Mouse (Mus musculus) stomach, embryonic 16.5 days (tissue): Measurements from ENCODE around the gene Srsf3. TPM values are rescaled to one million over a fixed set of nuclear protein-coding genes. Genes with fewer than 3 reads are reported as not detected.

Experiments used
- ATAC-seq: fragments of 200-750 bp; cut with Nextera tagmentation; 2 replicates; pipeline ENCODE4 v1.8.0; 2017; ENCODE audit warnings: moderate number of reproducible peaks, moderate TSS enrichment; ENCODE audit not compliant: insufficient read depth, low FRiP score
- H3K27ac ChIP-seq: fragments of 300-500 bp; sonication (generic); 2 replicates; pipeline ENCODE4 v1.5.1; 2014; ENCODE audit warnings: low read length
- H3K27me3 ChIP-seq: fragments of 300-500 bp; sonication (generic); 2 replicates; pipeline ENCODE4 v1.6.1; 2014; ENCODE audit warnings: low read length, control low read depth, mixed read lengths; ENCODE audit not compliant: control insufficient read depth, insufficient read depth
- H3K36me3 ChIP-seq: fragments of 300-500 bp; sonication (generic); 2 replicates; pipeline ENCODE4 v1.6.1; 2014; ENCODE audit warnings: low read length; ENCODE audit not compliant: control insufficient read depth, insufficient read depth
- H3K4me1 ChIP-seq: fragments of 300-500 bp; sonication (generic); 2 replicates; pipeline ENCODE4 v1.6.1; 2014; ENCODE audit warnings: low read length, control low read depth, mixed read lengths; ENCODE audit not compliant: control insufficient read depth, insufficient read depth
- H3K4me2 ChIP-seq: fragments of 300-500 bp; sonication (generic); 2 replicates; pipeline ENCODE4 v1.6.1; 2014; ENCODE audit warnings: low read depth, low read length, mixed read lengths
- H3K4me3 ChIP-seq: fragments of 300-500 bp; sonication (generic); replicated peaks from 2 replicates; pipeline ENCODE4 v1.5.1; 2014; ENCODE audit warnings: mild to moderate bottlenecking, low read length
- H3K9ac ChIP-seq: fragments of 300-500 bp; sonication (generic); 2 replicates; pipeline ENCODE4 v1.6.1; 2014; ENCODE audit warnings: low read length
- H3K9me3 ChIP-seq: fragments of 300-500 bp; sonication (generic); replicated peaks from 2 replicates; pipeline ENCODE4 v1.6.1; 2016; ENCODE audit warnings: low read length, control low read depth; ENCODE audit not compliant: control insufficient read depth
- WGBS: fragments of 180-500 bp; shearing (Covaris S2); extraction: QIAGEN DNeasy Blood & Tissue Kit; methylation state at CpG from one replicate; pipeline ENCODE4 v1.1.7; 2014; 5-methylcytosine and 5-hydroxymethylcytosine counted together
- polyA plus RNA-seq: library from polyadenylated mRNA; unstranded; fragments of >200 nt; fragmentation: Nextera tagmentation; extraction: Ambion mirVana; gene quantifications from 2 replicates; pipeline ENCODE4 v1.2.1, GENCODE M21; 2015

The Srsf3 gene
- polyA plus RNA-seq, 1 experiment from 2014 or later: 477 TPM

DNA sequence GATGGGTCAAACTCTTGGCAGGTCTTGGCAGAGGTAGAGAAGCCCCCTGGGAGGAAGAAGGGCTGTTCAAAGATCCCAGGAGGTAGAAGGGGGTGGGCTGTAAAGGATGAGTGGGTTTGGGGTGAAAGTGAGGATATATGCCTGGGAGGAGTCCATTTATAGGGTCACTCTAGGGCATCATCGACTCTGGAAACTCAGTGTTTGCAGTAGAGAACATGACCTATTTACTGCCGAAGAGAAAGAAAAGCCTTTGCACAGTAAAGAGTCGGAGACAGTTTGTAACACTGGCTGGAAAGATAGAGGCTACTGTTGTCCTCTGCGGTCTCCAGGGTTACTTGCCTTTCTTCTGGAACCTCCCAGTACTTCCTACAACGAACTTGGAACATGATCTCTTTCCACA is 40.9 kb downstream of the Srsf3 start:
- WGBS: 45% methylated on average over 5 of the region's 5 CpGs
- no peak overlapping the region for H3K4me3 ChIP-seq
- no peaks in the 10 kb centered on the region for H3K36me3 ChIP-seq
- no peaks in the 10 kb centered on the region for H3K27me3 ChIP-seq
- H3K27ac ChIP-seq: no peak overlapping the region
- no peak overlapping the region for H3K4me2 ChIP-seq
- H3K9me3 ChIP-seq: no peaks in the 10 kb centered on the region
- H3K9ac ChIP-seq: 0 out of 2 replicates have a peak overlapping the region, but pooled peaks have one; percentile 26
- ATAC-seq: no peak
- peaks cover 27% of the 10 kb centered on the region for H3K4me1 ChIP-seq

DNA sequence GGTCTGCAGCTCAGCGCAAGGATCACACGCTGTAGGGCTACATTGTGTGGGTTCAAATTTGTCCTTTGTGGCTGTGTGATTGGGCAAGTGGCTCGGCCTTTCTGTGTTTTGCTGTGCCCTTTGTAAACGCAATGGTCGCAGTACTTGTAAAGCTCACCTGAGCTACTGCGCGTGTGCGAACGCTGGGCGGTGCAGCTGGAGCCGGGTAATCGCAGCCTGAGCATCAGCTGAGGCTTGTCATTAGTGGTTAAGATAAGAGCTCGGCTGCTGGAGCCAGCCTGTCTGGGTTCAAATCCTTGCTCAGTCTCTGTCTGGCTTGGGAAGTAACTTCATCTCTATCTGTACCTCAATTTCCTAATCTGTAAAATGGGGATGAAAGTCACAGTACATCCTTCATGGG is 41.7 kb downstream of the Srsf3 start:
- H3K27ac ChIP-seq: no peak overlapping the region
- no peak overlapping the region for H3K4me3 ChIP-seq
- no peaks in the 10 kb centered on the region for H3K36me3 ChIP-seq
- WGBS: 62% methylated on average over 13 of the region's 13 CpGs
- H3K9me3 ChIP-seq: no peaks in the 10 kb centered on the region
- no peak overlapping the region for H3K9ac ChIP-seq
- no peak overlapping the region for H3K4me2 ChIP-seq
- no peaks in the 10 kb centered on the region for H3K27me3 ChIP-seq
- peaks cover 34% of the 10 kb centered on the region for H3K4me1 ChIP-seq
- ATAC-seq: no peak

GRCm38 (mm10) chr17:29076235-29076634 is 43.8 kb downstream of the Srsf3 start:
- Histone ChIP-seq H3K27me3 (no peaks in the 10 kb centered on the region), H3K4me3 (no peak overlapping the region), H3K27ac (no peak overlapping the region), H3K9ac (no peak overlapping the region), H3K36me3 (no peaks in the 10 kb centered on the region), H3K9me3 (no peaks in the 10 kb centered on the region), H3K4me1 (peaks cover 35% of the 10 kb centered on the region), H3K4me2 (no peak overlapping the region)
- 83% methylated on average over 8 of the region's 8 CpGs for WGBS
- no peak for ATAC-seq

DNA sequence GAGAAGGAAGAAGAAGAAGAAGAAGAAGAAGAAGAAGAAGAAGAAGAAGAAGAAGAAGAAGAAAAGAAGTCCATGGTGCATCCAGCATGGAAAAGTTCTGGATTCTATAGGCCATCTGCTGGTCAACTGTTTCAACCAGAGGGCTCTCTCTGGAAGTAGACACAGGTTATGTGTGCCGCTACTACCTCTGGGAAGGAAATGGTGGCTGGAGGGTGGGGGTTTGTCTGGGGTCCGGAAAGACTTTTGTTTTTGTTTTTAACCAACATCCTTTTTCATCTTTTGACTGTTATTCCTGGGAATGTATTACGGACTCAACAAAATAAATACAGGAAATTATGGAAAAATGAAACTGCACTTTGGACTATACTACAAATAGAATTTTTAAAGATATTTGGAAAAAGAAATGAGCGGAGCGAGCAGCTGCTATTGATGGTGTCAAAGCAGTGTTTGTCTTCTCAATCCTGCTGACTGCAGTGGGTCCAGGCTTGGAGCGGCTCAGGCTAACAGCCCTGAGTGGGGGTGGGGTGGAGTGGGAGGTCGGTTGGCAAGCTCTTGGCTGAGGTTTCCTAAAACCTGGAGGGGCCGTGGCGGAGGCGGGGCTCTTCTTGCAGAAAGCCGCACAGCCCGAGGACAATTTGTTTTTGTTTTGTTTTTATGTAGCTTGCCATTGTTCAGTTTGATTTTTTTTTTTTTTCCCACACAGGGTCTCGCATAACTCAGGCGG is 45.5 kb downstream of the Srsf3 start:
- 14% methylated on average over 14 of the region's 14 CpGs for WGBS
- no peak for ATAC-seq
- H3K27me3 ChIP-seq: peaks cover 4% of the 10 kb centered on the region; the same call in 1 of the 2 replicates
- peak overlapping the region; percentile 32 for H3K4me3 ChIP-seq
- H3K9me3 ChIP-seq: no peaks in the 10 kb centered on the region
- peak overlapping the region; percentile 66 for H3K9ac ChIP-seq
- peak overlapping the region; percentile 69 for H3K4me2 ChIP-seq
- H3K27ac ChIP-seq: peak overlapping the region; percentile 79
- H3K4me1 ChIP-seq: peaks cover 33% of the 10 kb centered on the region
- no peaks in the 10 kb centered on the region for H3K36me3 ChIP-seq

DNA sequence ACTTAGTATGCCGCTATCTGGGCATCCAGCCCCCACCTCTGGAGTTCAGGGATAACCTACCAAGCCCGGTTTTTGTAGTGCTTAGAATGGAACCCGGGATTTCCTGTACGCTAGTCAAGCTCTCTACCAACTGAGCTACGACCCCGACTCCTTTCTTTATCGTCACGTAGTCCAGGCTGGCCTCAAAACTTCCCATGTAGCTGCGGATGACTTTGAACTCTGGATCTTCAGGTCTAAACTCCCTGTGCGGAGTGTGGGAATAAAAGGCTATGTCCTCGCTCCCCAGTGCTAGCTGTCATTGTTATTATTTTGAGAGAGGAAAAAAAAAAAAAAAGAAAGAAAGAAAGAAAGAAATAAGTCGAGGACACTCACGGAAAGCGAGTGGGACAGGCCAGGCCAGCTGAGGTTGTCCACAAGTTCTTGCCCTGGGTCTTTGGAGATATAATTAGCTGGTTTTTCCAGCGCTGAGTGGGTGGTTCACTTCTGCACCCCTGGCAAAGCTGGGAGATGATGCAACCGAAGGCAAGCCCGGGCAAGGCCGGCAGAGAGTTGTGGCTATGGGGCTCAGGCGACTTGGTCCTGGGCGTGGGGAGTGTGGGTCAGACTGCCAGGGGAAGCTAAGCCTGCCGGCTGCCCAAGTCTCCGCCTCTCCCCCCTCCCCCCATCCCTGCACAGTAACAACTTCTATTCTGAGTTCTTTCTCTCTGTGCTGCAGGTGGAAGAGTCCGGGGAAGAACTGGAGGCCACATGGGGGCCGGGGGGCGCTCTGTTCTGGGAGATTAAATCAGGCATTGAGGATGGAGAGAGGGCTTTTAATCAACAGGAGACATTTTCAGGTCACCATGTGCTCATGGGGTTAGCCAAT is 46.3 kb downstream of the Srsf3 start:
- peak overlapping the region; percentile 66 for H3K9ac ChIP-seq
- no peaks in the 10 kb centered on the region for H3K36me3 ChIP-seq
- ATAC-seq: peak; percentile 54; the same call in 1 of the 2 replicates
- peak overlapping the region; percentile 32 for H3K4me3 ChIP-seq
- H3K9me3 ChIP-seq: no peaks in the 10 kb centered on the region
- H3K27me3 ChIP-seq: peaks cover 4% of the 10 kb centered on the region; the same call in 1 of the 2 replicates
- H3K4me2 ChIP-seq: peak overlapping the region; percentile 69
- H3K4me1 ChIP-seq: peaks cover 26% of the 10 kb centered on the region
- H3K27ac ChIP-seq: peak overlapping the region; percentile 79
- 13% methylated on average over 25 of the region's 25 CpGs for WGBS

DNA sequence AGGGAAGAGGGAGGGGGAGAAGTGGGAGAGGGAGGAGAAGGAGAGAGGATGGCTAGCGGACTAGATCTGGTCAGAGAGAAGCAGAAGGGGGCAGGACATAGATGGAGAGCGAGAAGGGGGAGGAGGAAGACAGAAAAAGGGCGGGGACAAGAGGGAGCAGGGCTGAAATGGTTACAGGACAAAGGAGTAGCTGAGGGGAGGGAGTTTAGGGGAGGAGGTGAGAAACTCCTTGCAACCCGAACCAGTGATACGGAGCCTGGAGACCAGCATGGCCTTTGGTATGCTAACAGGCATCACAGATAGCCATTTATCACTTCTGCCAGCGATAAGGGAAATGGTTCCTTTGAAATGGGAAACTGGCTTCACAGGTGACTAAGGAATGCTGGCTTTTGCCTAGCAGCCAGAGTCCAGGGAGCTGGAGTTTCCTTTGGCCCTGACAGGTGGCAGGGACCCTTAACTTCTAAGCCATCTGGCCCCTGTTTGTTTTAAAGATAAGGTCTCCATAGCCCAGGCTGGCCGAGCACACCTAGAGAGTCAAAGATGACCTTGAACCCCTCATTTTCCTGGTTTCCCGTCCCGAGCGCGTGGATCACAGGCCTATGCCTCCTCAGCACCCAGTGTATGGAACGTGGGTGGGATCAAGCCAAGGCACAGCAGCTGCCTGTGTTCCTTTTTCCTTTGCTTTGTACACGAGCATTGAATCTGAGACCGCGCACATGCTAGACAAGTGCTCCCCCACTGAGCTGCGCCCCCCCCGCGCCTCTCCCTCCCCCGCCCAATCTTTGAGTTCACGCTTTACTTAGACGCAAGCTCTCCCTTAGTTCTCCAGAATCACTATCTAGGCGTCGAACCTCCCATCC is 48.6 kb downstream of the Srsf3 start:
- Histone ChIP-seq H3K4me1 (peaks cover 26% of the 10 kb centered on the region), H3K4me3 (no peak overlapping the region), H3K27me3 (peaks cover 4% of the 10 kb centered on the region; the same call in 1 of the 2 replicates), H3K27ac (peak overlapping the region; percentile 55), H3K9me3 (no peaks in the 10 kb centered on the region), H3K36me3 (no peaks in the 10 kb centered on the region), H3K9ac (peak overlapping the region; percentile 57; the same call in 1 of the 2 replicates), H3K4me2 (peak overlapping the region; percentile 42)
- ATAC-seq: peak; percentile 79
- 9% methylated on average over 23 of the region's 23 CpGs for WGBS

DNA sequence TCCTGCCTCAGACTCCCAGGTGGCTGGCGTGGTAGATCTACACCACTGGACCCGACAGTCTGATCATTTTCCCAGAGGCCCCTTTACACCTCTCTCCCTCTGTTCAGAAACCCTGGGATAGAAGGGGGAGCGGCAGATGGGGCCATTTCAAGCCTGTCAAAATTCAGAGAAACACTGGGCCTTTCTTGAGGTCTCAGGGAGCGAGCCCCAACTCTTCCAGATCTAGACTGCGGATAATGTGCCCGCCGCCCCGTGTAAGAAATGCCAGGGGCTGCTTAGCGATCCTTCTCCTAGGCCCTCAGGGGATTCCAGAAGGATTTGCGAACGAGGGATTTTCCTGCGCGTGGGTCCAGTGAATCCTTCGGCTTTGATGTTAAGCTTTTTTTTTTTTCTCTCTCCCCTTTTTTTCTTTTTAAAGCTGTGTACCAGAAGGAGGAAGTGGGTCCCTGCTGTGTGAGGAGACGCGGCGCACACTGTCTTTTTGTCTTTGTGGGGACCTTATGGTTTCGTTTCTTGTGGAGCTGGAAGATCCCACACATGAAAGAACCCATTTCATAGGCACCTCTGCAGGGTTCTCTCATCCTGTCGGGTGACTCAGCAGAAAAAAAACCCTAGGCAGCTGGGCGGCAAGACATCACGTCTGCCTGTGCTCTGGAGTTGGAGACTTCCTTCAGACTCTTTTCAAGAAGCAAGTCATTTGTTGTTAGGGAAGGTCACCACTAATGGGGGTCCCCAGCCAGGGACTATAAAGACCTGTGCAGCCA is 49.4 kb downstream of the Srsf3 start:
- Histone ChIP-seq H3K4me3 (peak overlapping the region; percentile 11; the same call in 1 of the 2 replicates), H3K4me2 (peak overlapping the region; percentile 42), H3K9me3 (no peaks in the 10 kb centered on the region), H3K36me3 (no peaks in the 10 kb centered on the region), H3K4me1 (peaks cover 26% of the 10 kb centered on the region), H3K9ac (peak overlapping the region; percentile 57), H3K27me3 (peaks cover 4% of the 10 kb centered on the region; the same call in 1 of the 2 replicates), H3K27ac (peak overlapping the region; percentile 55)
- 13% methylated on average over 21 of the region's 21 CpGs for whole genome bisulfite sequencing
- peak; percentile 4; the same call in 1 of the 2 replicates for ATAC-seq

DNA sequence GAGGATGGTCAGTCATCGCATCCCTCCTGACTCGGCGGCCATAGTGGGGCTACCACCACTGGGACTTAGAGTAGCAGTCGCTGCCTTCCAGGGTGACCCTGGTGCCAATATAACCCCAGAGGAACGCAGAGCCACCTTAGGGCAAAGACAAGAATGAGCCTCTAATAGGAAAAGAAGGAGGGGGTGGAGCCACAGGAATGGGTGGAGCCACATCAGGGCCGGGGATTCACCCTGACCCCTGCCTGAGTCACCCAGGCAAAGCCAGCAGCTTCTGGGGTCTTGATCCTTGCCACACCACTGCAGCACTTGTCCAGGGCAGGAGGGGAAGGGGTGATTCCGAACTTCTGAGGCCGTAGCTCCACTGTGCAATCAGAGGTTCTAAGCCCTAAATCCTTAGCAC is 51.2 kb downstream of the Srsf3 start:
- H3K27me3 ChIP-seq: peaks cover 4% of the 10 kb centered on the region; the same call in 1 of the 2 replicates

More for the DNA sequence above, 51.2 kb downstream of the Srsf3 start:
- no peak for ATAC-seq
- no peak overlapping the region for H3K4me2 ChIP-seq
- H3K9ac ChIP-seq: no peak overlapping the region
- H3K27ac ChIP-seq: no peak overlapping the region
- no peaks in the 10 kb centered on the region for H3K9me3 ChIP-seq
- no peaks in the 10 kb centered on the region for H3K36me3 ChIP-seq
- WGBS: 89% methylated on average over 8 of the region's 8 CpGs
- H3K4me1 ChIP-seq: peaks cover 20% of the 10 kb centered on the region
- H3K4me3 ChIP-seq: no peak overlapping the region
